In the genomic region with DNA sequence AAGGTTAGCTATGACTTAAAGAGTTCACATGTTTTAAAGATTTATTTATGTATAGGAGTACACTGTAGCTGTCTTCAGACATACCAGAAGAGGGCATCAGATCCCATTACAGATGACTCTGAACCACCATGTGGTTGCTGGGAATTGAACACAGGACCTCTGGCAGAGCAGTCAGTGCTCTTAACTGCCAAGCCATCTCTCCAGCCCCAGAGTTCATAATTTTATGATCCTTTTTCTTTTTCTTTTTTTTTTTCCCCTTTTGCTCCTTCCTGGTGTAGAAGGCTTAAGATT, we compare ENCODE assay signal across 7 mouse cellular contexts. TPM values are rescaled to one million over a fixed set of nuclear protein-coding genes. Genes with fewer than 3 reads are reported as not detected.
A peak's percentile ranks its signal among the peaks of the same experiment; 100 is the strongest.
DNase-seq lines count a peak whose midpoint lies in the region; ATAC-seq and TF ChIP-seq lines count a peak whose summit lies in the region.
"Not testable (repeated sequence)": the region's sequence is repeated elsewhere in the genome, so short reads cannot be mapped to it uniquely, and the experiment has no call there.

No protein-coding gene starts in this region.

- peak overlapping the region; percentile 49; the same call in 1 of the 2 replicates for H3K27ac ChIP-seq in bone marrow, adult 2 months (ENCODE audit: control insufficient read depth, insufficient read depth, low read depth, low read length, poor library complexity)
- H3K27ac ChIP-seq in forebrain, embryonic 13.5 days; kidney, embryonic 15.5 days; limb, embryonic 15.5 days; lung, embryonic 16.5 days (ENCODE audit: low read length): not testable (repeated sequence)
- peak overlapping the region; percentile 20; the same call in 1 of the 2 replicates for H3K27ac ChIP-seq in heart, postnatal 0 days (ENCODE audit: low read depth)

- not testable (repeated sequence) for ATAC-seq in forebrain, embryonic 13.5 days; heart, postnatal 0 days (ENCODE audit: insufficient read depth, low read depth); kidney, embryonic 15.5 days (replicated peaks; ENCODE audit: low FRiP score); limb, embryonic 15.5 days (ENCODE audit: insufficient number of reproducible peaks, low FRiP score, low TSS enrichment, low read depth); lung, embryonic 16.5 days (ENCODE audit: low read depth)

- H3ac ChIP-seq in myocyte (ENCODE audit: control insufficient read depth, insufficient read length) = not testable (repeated sequence)

- not testable (repeated sequence) for H3K4me3 ChIP-seq in bone marrow, adult 2 months (replicated peaks; ENCODE audit: control insufficient read depth, low read depth, low read length); forebrain, embryonic 13.5 days; limb, embryonic 15.5 days
- peak overlapping the region; percentile 79; the same call in 1 of the 2 replicates for H3K4me3 ChIP-seq in heart, postnatal 0 days (ENCODE audit: low read depth, low read length)
- peak overlapping the region; percentile 98 for H3K4me3 ChIP-seq in kidney, embryonic 15.5 days (replicated peaks)
- peak overlapping the region; percentile 99; the same call in 1 of the 2 replicates for H3K4me3 ChIP-seq in lung, embryonic 16.5 days (ENCODE audit: low read length)
- H3K4me3 ChIP-seq in myocyte = peak overlapping the region; percentile 97

- not testable (repeated sequence) for H3K27me3 ChIP-seq in forebrain, embryonic 13.5 days; heart, postnatal 0 days (ENCODE audit: control insufficient read depth, insufficient read depth, low read length); kidney, embryonic 15.5 days; limb, embryonic 15.5 days; lung, embryonic 16.5 days (ENCODE audit: control insufficient read depth, insufficient read depth, low read depth, low read length); myocyte (ENCODE audit: control insufficient read depth, insufficient read depth, insufficient read length)

- peaks cover 51% of the 10 kb centered on the region for H3K79me2 ChIP-seq in myocyte (ENCODE audit: control insufficient read depth, insufficient read depth)

- H3K9ac ChIP-seq in forebrain, embryonic 13.5 days; heart, postnatal 0 days (replicated peaks; ENCODE audit: low read depth, low read length); kidney, embryonic 15.5 days; limb, embryonic 15.5 days; lung, embryonic 16.5 days (ENCODE audit: low read length): not testable (repeated sequence)

- not testable (repeated sequence) for H3K9me3 ChIP-seq in forebrain, embryonic 13.5 days (replicated peaks); heart, postnatal 0 days (replicated peaks; ENCODE audit: control insufficient read depth, low read length); kidney, embryonic 15.5 days (replicated peaks); limb, embryonic 15.5 days; lung, embryonic 16.5 days (ENCODE audit: control insufficient read depth, low read length)

- not testable (repeated sequence) for TF ChIP-seq EP300 in heart, postnatal 0 days (IDR thresholded peaks at IDR 0.05; ENCODE audit: low read depth)

- TF ChIP-seq POLR2A in bone marrow, adult 2 months (IDR thresholded peaks at IDR 0.05; ENCODE audit: borderline replicate concordance, control insufficient read depth, low read depth, low read length); myocyte (IDR thresholded peaks at IDR 0.05; ENCODE audit: insufficient read length, low read depth): not testable (repeated sequence)

- DNase-seq in heart, postnatal 0 days (ENCODE audit: low spot score) = not testable (repeated sequence)

- peak overlapping the region; percentile 96 for H3K4me2 ChIP-seq in forebrain, embryonic 13.5 days
- H3K4me2 ChIP-seq in heart, postnatal 0 days (ENCODE audit: low read depth, low read length) = peak overlapping the region; percentile 92
- H3K4me2 ChIP-seq in kidney, embryonic 15.5 days = peak overlapping the region; percentile 86
- H3K4me2 ChIP-seq in limb, embryonic 15.5 days = peak overlapping the region; percentile 83; the same call in 1 of the 2 replicates
- H3K4me2 ChIP-seq in lung, embryonic 16.5 days (ENCODE audit: low read depth, low read length) = peak overlapping the region; percentile 75
- H3K4me2 ChIP-seq in myocyte (ENCODE audit: low read depth) = peak overlapping the region; percentile 88

- peaks cover 33% of the 10 kb centered on the region for H3K36me3 ChIP-seq in forebrain, embryonic 13.5 days (ENCODE audit: poor library complexity, severe bottlenecking)
- H3K36me3 ChIP-seq in heart, postnatal 0 days (replicated peaks; ENCODE audit: control insufficient read depth, insufficient read depth, low read length) = peaks cover 37% of the 10 kb centered on the region
- H3K36me3 ChIP-seq in kidney, embryonic 15.5 days = peaks cover 49% of the 10 kb centered on the region
- peaks cover 29% of the 10 kb centered on the region for H3K36me3 ChIP-seq in limb, embryonic 15.5 days
- H3K36me3 ChIP-seq in lung, embryonic 16.5 days (ENCODE audit: control insufficient read depth, insufficient read depth, low read length) = peaks cover 28% of the 10 kb centered on the region
- peaks cover 40% of the 10 kb centered on the region for H3K36me3 ChIP-seq in myocyte (ENCODE audit: control insufficient read depth, insufficient read depth)

- TF ChIP-seq CTCF in bone marrow, adult 2 months (IDR thresholded peaks at IDR 0.05; ENCODE audit: control insufficient read depth, insufficient read depth, low read length); heart, postnatal 0 days (IDR thresholded peaks at IDR 0.05; ENCODE audit: low read depth): not testable (repeated sequence)

- H3K4me1 ChIP-seq in bone marrow, adult 2 months (ENCODE audit: control insufficient read depth, insufficient read depth, low read length) = not testable (repeated sequence)
- H3K4me1 ChIP-seq in forebrain, embryonic 13.5 days = peaks cover 20% of the 10 kb centered on the region
- peaks cover 21% of the 10 kb centered on the region for H3K4me1 ChIP-seq in heart, postnatal 0 days (ENCODE audit: control insufficient read depth, insufficient read depth)
- H3K4me1 ChIP-seq in kidney, embryonic 15.5 days = peaks cover 24% of the 10 kb centered on the region
- peaks cover 19% of the 10 kb centered on the region for H3K4me1 ChIP-seq in limb, embryonic 15.5 days
- peaks cover 15% of the 10 kb centered on the region for H3K4me1 ChIP-seq in lung, embryonic 16.5 days (replicated peaks; ENCODE audit: control insufficient read depth, insufficient read depth, low read length)

RNA-seq across cellular contexts. Expression of gene Pgam1, which starts 2.8 kb away (rescaled TPM):
- 47.1 and 160 TPM in 2 replicates for polyA plus RNA-seq in bone marrow, adult 2 months (2011; ENCODE audit: insufficient read depth, insufficient read length, low replicate concordance, missing spikeins)
- 505 and 567 TPM in 2 replicates for polyA plus RNA-seq in forebrain, embryonic 13.5 days (2015; fragmentation: Nextera tagmentation; extraction: Ambion mirVana)
- total RNA-seq in heart, postnatal 0 days (2014; rRNA removed; ENCODE audit: low replicate concordance) = 290 and 335 TPM in 2 replicates
- polyA plus RNA-seq in heart, postnatal 0 days (2015; fragmentation: Nextera tagmentation; extraction: Ambion mirVana) = 196 and 199 TPM in 2 replicates
- 688 and 748 TPM in 2 replicates for polyA plus RNA-seq in kidney, embryonic 15.5 days (2015; fragmentation: Nextera tagmentation; extraction: Ambion mirVana)
- polyA plus RNA-seq in limb, embryonic 15.5 days (2015; fragmentation: Nextera tagmentation; extraction: Ambion mirVana) = 668 TPM in 2 replicates
- polyA plus RNA-seq in lung, embryonic 16.5 days (2015; fragmentation: Nextera tagmentation; extraction: Ambion mirVana) = 609 and 641 TPM in 2 replicates
- polyA plus RNA-seq in myocyte (2012; fragmentation: generic; extraction: Trizol) = 552 TPM

RNA-seq across cellular contexts. Expression of gene Rrp12, which starts 18.6 kb away (rescaled TPM):
- polyA plus RNA-seq in bone marrow, adult 2 months (2011; ENCODE audit: insufficient read depth, insufficient read length, low replicate concordance, missing spikeins) = 5.8 and 12.5 TPM in 2 replicates
- polyA plus RNA-seq in forebrain, embryonic 13.5 days (2015; fragmentation: Nextera tagmentation; extraction: Ambion mirVana) = 15.8 and 18.1 TPM in 2 replicates
- 4.5 and 7.7 TPM in 2 replicates for total RNA-seq in heart, postnatal 0 days (2014; rRNA removed; ENCODE audit: low replicate concordance)
- polyA plus RNA-seq in heart, postnatal 0 days (2015; fragmentation: Nextera tagmentation; extraction: Ambion mirVana) = 4.8 and 7.7 TPM in 2 replicates
- polyA plus RNA-seq in kidney, embryonic 15.5 days (2015; fragmentation: Nextera tagmentation; extraction: Ambion mirVana) = 17.8 and 18.8 TPM in 2 replicates
- polyA plus RNA-seq in limb, embryonic 15.5 days (2015; fragmentation: Nextera tagmentation; extraction: Ambion mirVana) = 16.1 and 17.4 TPM in 2 replicates
- polyA plus RNA-seq in lung, embryonic 16.5 days (2015; fragmentation: Nextera tagmentation; extraction: Ambion mirVana) = 9.9 and 11.4 TPM in 2 replicates
- polyA plus RNA-seq in myocyte (2012; fragmentation: generic; extraction: Trizol) = 45.4 TPM

RNA-seq across cellular contexts. Expression of gene Exosc1, which starts 18.7 kb away (rescaled TPM):
- polyA plus RNA-seq in bone marrow, adult 2 months (2011; ENCODE audit: insufficient read depth, insufficient read length, low replicate concordance, missing spikeins) = 16.4 and 24.6 TPM in 2 replicates
- polyA plus RNA-seq in forebrain, embryonic 13.5 days (2015; fragmentation: Nextera tagmentation; extraction: Ambion mirVana) = 83.2 and 86.5 TPM in 2 replicates
- 1.7 and 14.9 TPM in 2 replicates for total RNA-seq in heart, postnatal 0 days (2014; rRNA removed; ENCODE audit: low replicate concordance)
- polyA plus RNA-seq in heart, postnatal 0 days (2015; fragmentation: Nextera tagmentation; extraction: Ambion mirVana) = 32.1 and 32.6 TPM in 2 replicates
- polyA plus RNA-seq in kidney, embryonic 15.5 days (2015; fragmentation: Nextera tagmentation; extraction: Ambion mirVana) = 85.1 TPM in 2 replicates
- 70.4 and 70.7 TPM in 2 replicates for polyA plus RNA-seq in limb, embryonic 15.5 days (2015; fragmentation: Nextera tagmentation; extraction: Ambion mirVana)
- polyA plus RNA-seq in lung, embryonic 16.5 days (2015; fragmentation: Nextera tagmentation; extraction: Ambion mirVana) = 60.0 and 65.9 TPM in 2 replicates
- polyA plus RNA-seq in myocyte (2012; fragmentation: generic; extraction: Trizol) = 49.4 TPM

RNA-seq across cellular contexts. Expression of gene Zdhhc16, which starts 18.7 kb away (rescaled TPM):
- polyA plus RNA-seq in bone marrow, adult 2 months (2011; ENCODE audit: insufficient read depth, insufficient read length, low replicate concordance, missing spikeins) = 27.4 and 59.8 TPM in 2 replicates
- polyA plus RNA-seq in forebrain, embryonic 13.5 days (2015; fragmentation: Nextera tagmentation; extraction: Ambion mirVana) = 86.5 and 96.5 TPM in 2 replicates
- 44.3 and 53.2 TPM in 2 replicates for total RNA-seq in heart, postnatal 0 days (2014; rRNA removed; ENCODE audit: low replicate concordance)
- polyA plus RNA-seq in heart, postnatal 0 days (2015; fragmentation: Nextera tagmentation; extraction: Ambion mirVana) = 37.3 and 38.3 TPM in 2 replicates
- 81.6 and 89.6 TPM in 2 replicates for polyA plus RNA-seq in kidney, embryonic 15.5 days (2015; fragmentation: Nextera tagmentation; extraction: Ambion mirVana)
- polyA plus RNA-seq in limb, embryonic 15.5 days (2015; fragmentation: Nextera tagmentation; extraction: Ambion mirVana) = 85.7 and 91.7 TPM in 2 replicates
- polyA plus RNA-seq in lung, embryonic 16.5 days (2015; fragmentation: Nextera tagmentation; extraction: Ambion mirVana) = 82.3 and 84.4 TPM in 2 replicates
- 124 TPM for polyA plus RNA-seq in myocyte (2012; fragmentation: generic; extraction: Trizol)
